Mouse (Mus musculus) layer of hippocampus, postnatal 25 days (tissue): Measurements from ENCODE around the gene Chic2. TPM values are rescaled to one million over a fixed set of nuclear protein-coding genes. Genes with fewer than 3 reads are reported as not detected.

ENCODE experiments used
- total RNA-seq, 2 experiments: library from RNA; stranded (reverse); gene quantifications; 2 replicates each; pipeline ENCODE4 v1.2.3; 2021

The Chic2 gene
- total RNA-seq, 2 experiments from 2014 or later: 21.4 to 26.1 TPM

Other genes with a start within 250 kb of the Chic2 start
- gene Gsx2, start 30.8 kb upstream of the Chic2 start, total RNA-seq: under 1 TPM; 0.39 to 0.59 TPM
- 10 to 100 TPM; 44.3 to 45.7 TPM for gene Pdgfra, start 107.5 kb upstream of the Chic2 start, total RNA-seq